Mouse (Mus musculus): ENCODE measurements around the gene Ccdc191.

DNA sequence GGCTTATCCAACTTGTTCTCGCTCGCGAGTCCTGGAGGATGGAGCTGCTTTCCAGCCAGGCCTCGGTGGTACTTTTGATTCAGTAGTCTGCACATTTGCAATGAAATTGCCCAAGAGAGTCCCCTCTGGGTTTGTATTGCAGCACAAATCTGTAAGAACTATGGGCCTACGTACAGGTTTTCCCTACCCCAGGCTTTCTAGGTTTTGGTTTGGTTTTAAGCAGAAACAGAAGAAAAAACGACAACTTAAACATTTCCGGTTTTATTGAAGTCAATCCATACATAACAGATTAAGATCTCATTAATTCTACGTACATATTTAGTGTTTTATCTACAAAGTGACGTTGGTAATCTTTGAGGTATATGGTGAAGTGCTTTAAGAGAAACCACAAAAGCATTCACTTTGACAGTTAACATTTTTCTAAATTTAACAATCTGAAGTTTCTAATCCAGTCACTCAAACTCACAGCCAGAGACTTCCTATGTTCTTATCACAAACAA is 90.6 kb downstream of the Ccdc191 start:
- TF ChIP-seq SRF (IDR thresholded peaks at IDR 0.05; ENCODE audit: control insufficient read depth, insufficient read length, low read depth) (no peak), POLR2A (IDR thresholded peaks at IDR 0.05; ENCODE audit: insufficient read length, low read depth) (no peak), E2F4 (IDR thresholded peaks at IDR 0.05; ENCODE audit: insufficient read depth) (no peak)
